Mouse (Mus musculus) kidney, embryonic 14.5 days (tissue): ENCODE data around the gene Rbm6. TPM values are rescaled to one million over a fixed set of nuclear protein-coding genes. Genes with fewer than 3 reads are reported as not detected.

Source experiments
- ATAC-seq: fragments of 200-750 bp; cut with Nextera tagmentation; 2 replicates; pipeline ENCODE4 v1.8.0; 2017; ENCODE audit warnings: moderate number of reproducible peaks, mild to moderate bottlenecking, moderate TSS enrichment, moderate library complexity; ENCODE audit not compliant: low FRiP score, low TSS enrichment
- H3K27ac ChIP-seq: fragments of 300-500 bp; sonication (generic); 2 replicates; pipeline ENCODE4 v1.5.1; 2014; ENCODE audit warnings: low read depth, mild to moderate bottlenecking, low read length, moderate library complexity, mixed read lengths
- H3K27me3 ChIP-seq: fragments of 300-500 bp; sonication (generic); 2 replicates; pipeline ENCODE4 v1.6.1; 2014; ENCODE audit warnings: mild to moderate bottlenecking, low read length; ENCODE audit not compliant: control insufficient read depth, insufficient read depth
- H3K36me3 ChIP-seq: fragments of 300-500 bp; sonication (generic); 2 replicates; pipeline ENCODE4 v1.6.1; 2014; ENCODE audit warnings: low read length, mixed read lengths; ENCODE audit not compliant: control insufficient read depth, insufficient read depth
- H3K4me1 ChIP-seq: fragments of 300-500 bp; sonication (generic); 2 replicates; pipeline ENCODE4 v1.6.1; 2014; ENCODE audit warnings: low read length, mixed read lengths; ENCODE audit not compliant: control insufficient read depth, insufficient read depth
- H3K4me2 ChIP-seq: fragments of 300-500 bp; sonication (generic); replicated peaks from 2 replicates; pipeline ENCODE4 v1.6.1; 2014; ENCODE audit warnings: low read depth, mild to moderate bottlenecking, low read length
- H3K4me3 ChIP-seq: fragments of 300-500 bp; sonication (generic); 2 replicates; pipeline ENCODE4 v1.5.1; 2014; ENCODE audit warnings: mild to moderate bottlenecking, low read length
- H3K9ac ChIP-seq: fragments of 300-500 bp; sonication (generic); 2 replicates; pipeline ENCODE4 v1.6.1; 2014; ENCODE audit warnings: low read depth, mild to moderate bottlenecking, low read length, moderate library complexity
- H3K9me3 ChIP-seq: fragments of 300-500 bp; sonication (generic); 2 replicates; pipeline ENCODE4 v1.6.1; 2016; ENCODE audit warnings: low read length; ENCODE audit not compliant: control insufficient read depth
- WGBS: fragments of 180-500 bp; shearing (Covaris S2); extraction: QIAGEN DNeasy Blood & Tissue Kit; methylation state at CpG from one replicate; pipeline ENCODE4 v1.1.7; 2014; 5-methylcytosine and 5-hydroxymethylcytosine counted together
- polyA plus RNA-seq: library from polyadenylated mRNA; unstranded; fragments of >200 nt; fragmentation: Nextera tagmentation; extraction: Ambion mirVana; gene quantifications from 2 replicates; pipeline ENCODE4 v1.2.1, GENCODE M21; 2014

The Rbm6 gene
- polyA plus RNA-seq = 55.9 and 75.1 TPM in 2 replicates

DNA sequence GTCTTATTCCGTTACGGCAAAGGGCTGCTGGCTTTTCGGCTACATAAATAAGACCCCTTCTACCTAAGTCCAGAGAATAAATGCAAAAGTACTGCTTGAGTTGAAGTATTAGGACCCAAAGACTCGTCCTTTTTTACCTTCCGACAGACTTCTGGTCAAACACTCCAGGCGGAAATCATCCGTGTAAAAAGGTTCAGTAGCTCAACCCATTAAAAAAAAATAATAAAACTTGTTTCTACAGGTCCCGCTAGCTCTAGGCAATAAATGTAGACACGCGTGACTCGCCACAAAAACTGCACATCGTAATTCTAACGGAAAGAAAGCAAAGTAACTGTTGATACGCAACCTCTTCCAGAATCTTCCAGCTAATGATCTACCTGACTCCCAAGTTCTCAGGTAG, at the start of gene Rbm6:
Gene Rbm6, minus strand, starts transcription at position 101 of the 400 bp plus-strand sequence.
- Histone ChIP-seq H3K36me3 (no peaks in the 10 kb centered on the region), H3K9ac (peak within 1 kb of the TSS; percentile 91), H3K4me1 (peaks cover 10% of the 10 kb centered on the region), H3K9me3 (no peaks in the 10 kb centered on the region), H3K27ac (peak within 1 kb of the TSS; percentile 91), H3K27me3 (no peaks in the 10 kb centered on the region), H3K4me3 (peak within 1 kb of the TSS; percentile 93), H3K4me2 (peak within 1 kb of the TSS; percentile 72)
- ATAC-seq = no peak
- 9% methylated on average over 14 of the region's 14 CpGs for WGBS

DNA sequence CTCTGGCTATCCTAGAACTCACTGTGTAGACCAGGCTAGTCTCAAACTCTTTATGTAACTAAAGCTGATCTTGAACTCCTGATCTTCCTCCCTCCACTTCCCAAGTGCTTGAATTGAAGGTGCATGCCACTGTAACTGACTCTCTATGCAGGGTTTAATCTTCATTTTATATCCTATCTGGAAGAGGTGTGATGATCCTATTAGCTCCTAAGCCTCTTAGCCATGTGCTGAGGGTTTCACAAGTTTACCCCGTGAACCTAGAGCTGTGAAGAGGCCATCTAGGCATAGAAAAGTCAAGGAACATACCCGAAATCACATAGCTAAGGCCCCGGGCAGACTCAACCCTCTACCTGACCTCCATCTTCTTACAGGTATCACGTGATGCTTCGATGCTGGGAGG, 46.4 kb upstream of the Rbm6 start:
- H3K27ac ChIP-seq = no peak overlapping the region
- peaks cover 10% of the 10 kb centered on the region; the same call in 1 of the 2 replicates for H3K4me1 ChIP-seq
- WGBS = 88% methylated on average over 5 of the region's 5 CpGs
- H3K4me2 ChIP-seq = no peak overlapping the region
- H3K4me3 ChIP-seq = no peak overlapping the region
- no peaks in the 10 kb centered on the region for H3K36me3 ChIP-seq
- no peaks in the 10 kb centered on the region for H3K27me3 ChIP-seq
- H3K9ac ChIP-seq = no peak overlapping the region
- no peak for ATAC-seq
- H3K9me3 ChIP-seq = no peaks in the 10 kb centered on the region

GRCm38 (mm10) chr9:107918884-107919283, 45.8 kb upstream of the Rbm6 start:
- H3K9me3 ChIP-seq = no peaks in the 10 kb centered on the region
- no peak overlapping the region for H3K4me2 ChIP-seq
- no peaks in the 10 kb centered on the region for H3K27me3 ChIP-seq
- ATAC-seq = no peak
- no peak overlapping the region for H3K9ac ChIP-seq
- no peak overlapping the region for H3K27ac ChIP-seq
- H3K4me1 ChIP-seq = peaks cover 10% of the 10 kb centered on the region; the same call in 1 of the 2 replicates
- WGBS = 86% methylated on average over 6 of the region's 6 CpGs
- H3K36me3 ChIP-seq = no peaks in the 10 kb centered on the region
- H3K4me3 ChIP-seq = no peak overlapping the region

DNA sequence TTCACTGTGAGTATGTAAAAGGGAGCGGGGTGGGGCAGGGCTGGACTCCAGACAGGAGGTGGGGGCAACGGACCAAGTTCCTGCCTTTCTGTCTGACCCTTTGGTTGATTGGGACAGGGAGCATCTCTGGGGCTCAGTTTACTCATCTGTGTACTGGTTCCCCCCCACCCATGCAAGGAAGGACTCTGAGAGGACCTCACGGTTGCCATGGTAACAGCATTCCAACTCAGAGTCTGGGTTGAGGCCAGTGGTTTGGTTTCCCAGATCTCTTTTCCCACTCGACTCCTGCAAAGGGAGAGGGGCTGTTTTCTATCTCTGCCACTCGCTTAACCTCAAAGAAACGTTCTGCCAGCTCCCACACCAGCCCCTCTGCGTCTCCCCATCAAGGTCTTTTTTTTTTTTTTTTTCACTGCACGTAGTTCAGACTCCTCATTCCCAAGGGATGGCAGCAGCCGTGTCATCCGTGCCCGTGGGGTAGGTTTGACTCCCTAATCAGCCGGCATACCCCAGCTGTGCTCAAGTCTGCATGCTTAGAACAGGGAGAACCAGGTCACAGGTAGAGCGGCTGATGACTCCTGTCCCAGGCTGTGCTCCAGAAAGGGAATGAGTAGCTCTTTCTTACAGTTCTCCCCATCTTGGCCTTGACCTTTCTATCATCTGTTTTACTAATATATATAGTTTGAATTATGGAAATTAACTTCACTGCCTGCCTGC, 45.0 kb upstream of the Rbm6 start:
- no peak overlapping the region for H3K4me3 ChIP-seq
- H3K9ac ChIP-seq = no peak overlapping the region
- H3K27me3 ChIP-seq = no peaks in the 10 kb centered on the region
- H3K27ac ChIP-seq = no peak overlapping the region
- no peaks in the 10 kb centered on the region for H3K9me3 ChIP-seq
- no peaks in the 10 kb centered on the region for H3K36me3 ChIP-seq
- ATAC-seq = peak; percentile 36; the same call in 1 of the 2 replicates
- H3K4me1 ChIP-seq = peaks cover 10% of the 10 kb centered on the region; the same call in 1 of the 2 replicates
- WGBS = 35% methylated on average over 13 of the region's 13 CpGs
- no peak overlapping the region for H3K4me2 ChIP-seq

- H3K9me3 ChIP-seq = no peaks in the 10 kb centered on the region
- no peak overlapping the region for H3K4me3 ChIP-seq
- H3K9ac ChIP-seq = no peak overlapping the region
- no peak overlapping the region for H3K4me2 ChIP-seq
- no peak for ATAC-seq
- peaks cover 10% of the 10 kb centered on the region; the same call in 1 of the 2 replicates for H3K4me1 ChIP-seq
- H3K27me3 ChIP-seq = no peaks in the 10 kb centered on the region
- WGBS = 50% methylated on average over 16 of the region's 16 CpGs
- no peaks in the 10 kb centered on the region for H3K36me3 ChIP-seq
- no peak overlapping the region for H3K27ac ChIP-seq
Observed at GRCm38 (mm10) chr9:107914764-107915420, 41.9 kb upstream of the Rbm6 start.

- no peak overlapping the region for H3K4me3 ChIP-seq
- no peak overlapping the region for H3K9ac ChIP-seq
- H3K36me3 ChIP-seq = no peaks in the 10 kb centered on the region
- no peaks in the 10 kb centered on the region for H3K9me3 ChIP-seq
- H3K27ac ChIP-seq = no peak overlapping the region
- H3K27me3 ChIP-seq = no peaks in the 10 kb centered on the region
- H3K4me1 ChIP-seq = peaks cover 34% of the 10 kb centered on the region
- no peak for ATAC-seq
- no peak overlapping the region for H3K4me2 ChIP-seq
- 91% methylated on average over 15 of the region's 15 CpGs for WGBS
Observed at GRCm38 (mm10) chr9:107910025-107910769, 37.2 kb upstream of the Rbm6 start.

- no peak for ATAC-seq
- H3K4me1 ChIP-seq = peaks cover 34% of the 10 kb centered on the region
- peak overlapping the region; percentile 2; the same call in 1 of the 2 replicates for H3K9ac ChIP-seq
- no peak overlapping the region for H3K27ac ChIP-seq
- peak overlapping the region; percentile 36 for H3K4me2 ChIP-seq
- no peaks in the 10 kb centered on the region for H3K9me3 ChIP-seq
- no peaks in the 10 kb centered on the region for H3K36me3 ChIP-seq
- peak overlapping the region; percentile 41; the same call in 1 of the 2 replicates for H3K4me3 ChIP-seq
- WGBS = 28% methylated on average over 18 of the region's 18 CpGs
- H3K27me3 ChIP-seq = no peaks in the 10 kb centered on the region; the same call in 1 of the 2 replicates
Observed at GRCm38 (mm10) chr9:107908410-107909158, 35.5 kb upstream of the Rbm6 start.

DNA sequence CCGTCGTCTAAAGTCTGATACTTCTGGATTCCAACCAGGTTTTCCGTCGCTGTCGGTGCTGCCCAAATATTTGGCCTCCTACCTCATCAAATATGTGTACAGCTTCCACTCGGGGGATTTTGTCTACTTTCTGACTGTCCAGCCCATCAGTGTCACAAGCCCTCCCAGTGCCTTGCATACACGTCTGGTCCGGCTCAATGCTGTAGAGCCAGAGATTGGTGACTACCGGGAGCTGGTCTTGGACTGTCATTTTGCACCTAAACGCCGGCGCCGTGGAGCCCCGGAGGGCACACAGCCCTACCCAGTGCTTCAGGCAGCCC, 34.7 kb upstream of the Rbm6 start:
- 0 out of 2 replicates have a peak overlapping the region, but pooled peaks have one; percentile 41 for H3K4me3 ChIP-seq
- no peak for ATAC-seq
- no peaks in the 10 kb centered on the region for H3K36me3 ChIP-seq
- H3K27ac ChIP-seq = no peak overlapping the region
- peak overlapping the region; percentile 81 for H3K4me2 ChIP-seq
- H3K4me1 ChIP-seq = peaks cover 34% of the 10 kb centered on the region
- H3K9ac ChIP-seq = no peak overlapping the region
- no peaks in the 10 kb centered on the region for H3K9me3 ChIP-seq
- no peaks in the 10 kb centered on the region; the same call in 1 of the 2 replicates for H3K27me3 ChIP-seq
- 84% methylated on average over 14 of the region's 14 CpGs for WGBS
